Mouse (Mus musculus): ENCODE data around the gene Pkn3. TPM values are rescaled to one million over a fixed set of nuclear protein-coding genes. Genes with fewer than 3 reads are reported as not detected.

Pkn3 gene
- polyA plus RNA-seq, 1 experiment: 17.2 TPM

- H3K27ac ChIP-seq (ENCODE audit: insufficient read depth, low read length): peak overlapping the region; percentile 91
- TF ChIP-seq POLR2A (IDR thresholded peaks at IDR 0.05; ENCODE audit: insufficient read depth, low read length) (peak; percentile 8), CTCF (IDR thresholded peaks at IDR 0.05; ENCODE audit: low read depth, low read length) (no peak)
- peaks cover 50% of the 10 kb centered on the region for H3K36me3 ChIP-seq (ENCODE audit: control insufficient read depth, insufficient read depth, low read length, poor library complexity, severe bottlenecking)
- H3K4me1 ChIP-seq (ENCODE audit: control insufficient read depth, insufficient read depth, low read length): no peaks in the 10 kb centered on the region
- peak overlapping the region; percentile 100 for H3K9ac ChIP-seq (ENCODE audit: low read depth, poor library complexity, severe bottlenecking)
- peak overlapping the region; percentile 94 for H3K4me3 ChIP-seq (ENCODE audit: low read depth, low read length)
- no peaks in the 10 kb centered on the region for H3K27me3 ChIP-seq (ENCODE audit: control insufficient read depth, insufficient read depth, low read length, poor library complexity, severe bottlenecking)
- no peaks in the 10 kb centered on the region for H3K9me3 ChIP-seq (replicated peaks; ENCODE audit: control insufficient read depth, insufficient read depth, low read length, poor library complexity, severe bottlenecking)
Measured at GRCm38 (mm10) chr2:30066046-30066901, 11.2 kb upstream of the Pkn3 start.

- H3K36me3 ChIP-seq (ENCODE audit: control insufficient read depth, insufficient read depth, low read length, poor library complexity, severe bottlenecking): peaks cover 54% of the 10 kb centered on the region
- H3K27ac ChIP-seq (ENCODE audit: insufficient read depth, low read length): peak overlapping the region; percentile 59; the same call in 1 of the 2 replicates
- H3K4me3 ChIP-seq (ENCODE audit: low read depth, low read length): peak overlapping the region; percentile 94
- TF ChIP-seq CTCF (IDR thresholded peaks at IDR 0.05; ENCODE audit: low read depth, low read length) (no peak), POLR2A (IDR thresholded peaks at IDR 0.05; ENCODE audit: insufficient read depth, low read length) (no peak), EP300 (IDR thresholded peaks at IDR 0.05; ENCODE audit: insufficient read depth, low read depth, low read length) (no peak)
- H3K9me3 ChIP-seq (replicated peaks; ENCODE audit: control insufficient read depth, insufficient read depth, low read length, poor library complexity, severe bottlenecking): no peaks in the 10 kb centered on the region
- H3K4me1 ChIP-seq (ENCODE audit: control insufficient read depth, insufficient read depth, low read length): no peaks in the 10 kb centered on the region
- H3K9ac ChIP-seq (ENCODE audit: low read depth, poor library complexity, severe bottlenecking): peak overlapping the region; percentile 100
- no peaks in the 10 kb centered on the region for H3K27me3 ChIP-seq (ENCODE audit: control insufficient read depth, insufficient read depth, low read length, poor library complexity, severe bottlenecking)
Measured at GRCm38 (mm10) chr2:30067031-30067888, 10.2 kb upstream of the Pkn3 start.

GRCm38 (mm10) chr2:30067962-30068361 is 9.5 kb upstream of the Pkn3 start:
- Histone ChIP-seq H3K27ac (ENCODE audit: insufficient read depth, low read length) (0 out of 2 replicates have a peak overlapping the region, but pooled peaks have one; percentile 4), H3K4me3 (ENCODE audit: low read depth, low read length) (peak overlapping the region; percentile 28), H3K27me3 (ENCODE audit: control insufficient read depth, insufficient read depth, low read length, poor library complexity, severe bottlenecking) (no peaks in the 10 kb centered on the region), H3K36me3 (ENCODE audit: control insufficient read depth, insufficient read depth, low read length, poor library complexity, severe bottlenecking) (peaks cover 59% of the 10 kb centered on the region), H3K9me3 (replicated peaks; ENCODE audit: control insufficient read depth, insufficient read depth, low read length, poor library complexity, severe bottlenecking) (no peaks in the 10 kb centered on the region), H3K9ac (ENCODE audit: low read depth, poor library complexity, severe bottlenecking) (peak overlapping the region; percentile 100), H3K4me1 (ENCODE audit: control insufficient read depth, insufficient read depth, low read length) (no peaks in the 10 kb centered on the region)
- no peak for TF ChIP-seq EP300 (IDR thresholded peaks at IDR 0.05; ENCODE audit: insufficient read depth, low read depth, low read length)
- no peak for TF ChIP-seq CTCF (IDR thresholded peaks at IDR 0.05; ENCODE audit: low read depth, low read length)
- TF ChIP-seq POLR2A (IDR thresholded peaks at IDR 0.05; ENCODE audit: insufficient read depth, low read length): no peak

- Histone ChIP-seq H3K9me3 (replicated peaks; ENCODE audit: control insufficient read depth, insufficient read depth, low read length, poor library complexity, severe bottlenecking) (no peaks in the 10 kb centered on the region), H3K36me3 (ENCODE audit: control insufficient read depth, insufficient read depth, low read length, poor library complexity, severe bottlenecking) (peaks cover 38% of the 10 kb centered on the region), H3K4me1 (ENCODE audit: control insufficient read depth, insufficient read depth, low read length) (no peaks in the 10 kb centered on the region), H3K27ac (ENCODE audit: insufficient read depth, low read length) (peak overlapping the region; percentile 37; the same call in 1 of the 2 replicates), H3K27me3 (ENCODE audit: control insufficient read depth, insufficient read depth, low read length, poor library complexity, severe bottlenecking) (no peaks in the 10 kb centered on the region), H3K9ac (ENCODE audit: low read depth, poor library complexity, severe bottlenecking) (no peak overlapping the region), H3K4me3 (ENCODE audit: low read depth, low read length) (no peak overlapping the region)
- TF ChIP-seq POLR2A (IDR thresholded peaks at IDR 0.05; ENCODE audit: insufficient read depth, low read length) (no peak), EP300 (IDR thresholded peaks at IDR 0.05; ENCODE audit: insufficient read depth, low read depth, low read length) (no peak), CTCF (IDR thresholded peaks at IDR 0.05; ENCODE audit: low read depth, low read length) (no peak)
Measured at GRCm38 (mm10) chr2:30072875-30073274, 4.6 kb upstream of the Pkn3 start.

GRCm38 (mm10) chr2:30073285-30073684 is 4.2 kb upstream of the Pkn3 start:
- Histone ChIP-seq H3K9me3 (replicated peaks; ENCODE audit: control insufficient read depth, insufficient read depth, low read length, poor library complexity, severe bottlenecking) (no peaks in the 10 kb centered on the region), H3K27ac (ENCODE audit: insufficient read depth, low read length) (peak overlapping the region; percentile 37), H3K9ac (ENCODE audit: low read depth, poor library complexity, severe bottlenecking) (no peak overlapping the region), H3K27me3 (ENCODE audit: control insufficient read depth, insufficient read depth, low read length, poor library complexity, severe bottlenecking) (no peaks in the 10 kb centered on the region), H3K4me3 (ENCODE audit: low read depth, low read length) (no peak overlapping the region), H3K4me1 (ENCODE audit: control insufficient read depth, insufficient read depth, low read length) (no peaks in the 10 kb centered on the region), H3K36me3 (ENCODE audit: control insufficient read depth, insufficient read depth, low read length, poor library complexity, severe bottlenecking) (peaks cover 35% of the 10 kb centered on the region)
- no peak for TF ChIP-seq CTCF (IDR thresholded peaks at IDR 0.05; ENCODE audit: low read depth, low read length)
- no peak for TF ChIP-seq POLR2A (IDR thresholded peaks at IDR 0.05; ENCODE audit: insufficient read depth, low read length)
- TF ChIP-seq EP300 (IDR thresholded peaks at IDR 0.05; ENCODE audit: insufficient read depth, low read depth, low read length): no peak
